Mouse (Mus musculus) 3T3-L1 (cell line): ENCODE results near the gene Etv2.
A peak's percentile ranks its signal among the peaks of the same experiment; 100 is the strongest.

Source experiments
- DNase-seq: peaks from one replicate; pipeline ENCODE4 v3.0.0-alpha.2; 2015; ENCODE audit warnings: low read depth, low spot score

Etv2 gene

DNA sequence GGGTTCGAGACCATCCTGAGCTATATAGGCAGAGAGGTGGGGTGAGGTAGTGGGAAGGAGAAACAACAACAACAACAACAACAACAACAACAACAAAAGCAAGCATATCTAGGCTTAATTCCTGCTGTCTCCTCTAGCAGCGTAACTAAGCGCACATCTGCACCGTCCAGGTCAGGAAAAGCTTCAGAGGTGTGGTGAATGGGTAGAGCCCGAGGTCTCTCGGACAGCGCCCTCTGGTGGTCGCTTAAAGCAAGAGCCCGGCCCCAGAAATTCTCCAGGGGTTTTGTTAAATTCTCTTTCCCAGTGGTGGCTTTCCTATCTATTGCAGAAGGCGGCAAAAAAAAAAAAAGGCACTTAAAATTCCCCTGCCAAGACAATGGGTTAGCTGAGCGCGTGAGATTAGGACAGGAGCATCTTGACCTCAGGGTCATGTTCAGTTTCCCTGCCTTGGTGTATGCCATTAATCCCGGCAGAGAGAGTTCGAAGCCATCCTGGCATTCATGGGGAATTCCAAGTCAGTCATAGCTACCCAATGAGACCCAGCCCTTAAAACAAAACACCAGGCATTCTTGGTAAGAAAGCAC is 22.0 kb downstream of the Etv2 start:
- peak; percentile 55 for DNase-seq

DNA sequence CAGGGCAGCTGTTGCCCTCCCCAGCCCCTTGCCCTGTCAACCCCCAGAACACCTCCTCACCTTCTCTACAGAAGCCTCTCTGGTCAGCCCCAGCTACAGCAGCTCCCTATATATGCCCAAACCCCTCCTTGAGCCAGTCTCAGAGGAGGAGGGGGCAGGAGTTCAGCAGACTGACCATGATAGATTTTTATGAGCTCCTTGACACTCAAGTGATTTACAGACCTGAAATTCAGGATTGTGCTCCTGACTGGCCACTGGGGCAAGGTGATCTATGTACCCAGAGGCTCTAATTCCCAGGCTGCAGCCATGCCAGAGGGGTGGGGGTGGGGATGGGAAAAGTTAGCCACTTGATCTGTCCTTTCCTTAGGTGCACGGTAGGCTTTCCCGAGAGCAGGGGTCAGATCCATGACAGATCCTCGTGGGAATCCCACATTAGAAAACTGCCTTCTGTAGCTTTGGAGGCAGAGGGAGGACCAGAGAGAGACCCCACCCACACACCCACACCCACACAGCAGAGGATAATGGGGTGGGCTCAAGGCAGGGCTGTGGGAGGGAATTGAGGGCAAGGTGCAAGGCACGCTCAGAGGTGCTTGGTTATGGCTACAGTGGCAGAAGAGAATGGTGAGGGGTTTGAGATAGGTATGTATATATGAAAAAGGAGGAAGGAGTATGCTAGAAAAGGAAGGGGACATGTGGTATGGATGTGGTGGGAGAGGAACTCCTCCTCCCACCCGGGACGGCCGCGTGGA is 22.8 kb downstream of the Etv2 start, which contains the start of gene Upk1a:
TSS of gene Upk1a (minus strand) at position 194 of the 749 bp plus-strand sequence.
- no peak for DNase-seq

- no peak for DNase-seq
These were observed 25.6 kb downstream of the Etv2 start for GRCm38 (mm10) chr7:30610043-30610442.

DNA sequence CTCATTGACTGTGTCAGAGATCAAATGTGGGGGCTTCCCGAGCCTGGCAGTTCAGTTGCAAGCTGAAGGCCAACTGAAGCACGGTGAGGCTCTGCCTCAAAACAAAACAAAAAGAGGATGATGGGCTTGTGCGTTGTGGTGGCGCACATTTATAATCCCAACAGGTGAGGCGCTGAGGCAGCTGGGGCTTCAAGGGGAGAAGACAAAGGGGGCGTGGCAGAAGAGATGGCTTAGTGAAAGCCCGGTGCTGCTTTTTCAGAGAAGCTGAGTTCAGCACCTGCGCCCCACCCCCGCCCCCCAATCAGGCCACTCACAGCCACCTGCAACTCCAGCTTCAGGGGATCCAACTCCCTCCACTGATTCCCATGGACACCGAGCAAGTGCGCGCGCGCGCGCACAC is 27.2 kb downstream of the Etv2 start:
- no peak for DNase-seq

DNA sequence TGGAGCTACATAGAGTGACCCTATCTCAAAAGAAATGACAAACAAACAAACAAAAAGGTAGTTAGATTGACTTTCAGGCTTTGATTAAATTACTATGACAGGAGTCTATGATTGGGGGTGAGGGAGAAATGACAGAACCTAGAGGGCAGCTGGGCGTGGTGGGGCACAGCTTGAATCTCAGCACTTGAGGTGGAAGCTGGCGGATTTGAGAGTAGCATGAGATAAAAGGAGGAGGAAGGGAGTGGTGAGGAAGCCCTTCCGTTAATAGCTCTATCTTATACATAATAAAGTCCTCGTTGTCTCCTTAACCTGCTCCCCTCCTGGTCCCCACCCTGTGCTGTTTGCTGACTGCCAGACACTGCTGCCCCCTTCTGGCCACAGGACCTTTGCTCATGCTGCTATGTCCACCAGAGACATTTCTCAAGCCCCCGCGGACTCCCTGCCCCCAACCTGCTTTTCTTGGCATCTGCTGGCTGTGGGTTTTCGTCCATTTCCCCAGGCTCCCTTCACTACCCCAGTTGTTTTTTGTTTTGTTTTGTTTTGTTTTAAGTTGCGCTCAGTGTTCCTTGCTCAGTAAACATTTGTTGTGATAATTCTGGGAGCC is 27.8 kb downstream of the Etv2 start:
- peak; percentile 42 for DNase-seq

DNA sequence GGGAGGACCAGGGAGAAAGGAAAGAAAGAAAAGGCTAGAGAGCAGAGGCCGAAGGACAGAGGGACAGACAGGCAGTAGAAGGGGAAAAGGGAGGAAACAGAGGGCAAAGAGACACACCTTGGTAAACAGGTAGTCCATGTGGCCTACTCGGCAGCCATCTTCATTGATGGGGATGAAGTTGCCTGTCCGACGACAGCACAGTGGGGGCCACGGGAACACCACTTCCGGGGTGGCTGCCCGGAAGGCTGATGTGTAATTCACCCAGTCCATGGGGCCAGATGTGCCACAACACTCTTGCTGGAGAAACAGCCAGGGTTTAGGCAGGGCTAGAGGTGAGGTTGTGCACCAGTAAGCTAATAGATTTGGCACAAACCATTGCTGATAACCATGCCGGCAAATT is 30.7 kb downstream of the Etv2 start:
- no peak for DNase-seq

- no peak for DNase-seq
These were observed 31.2 kb downstream of the Etv2 start for GRCm38 (mm10) chr7:30604424-30604823.

GRCm38 (mm10) chr7:30602583-30602982 is 33.1 kb downstream of the Etv2 start:
- DNase-seq: no peak

GRCm38 (mm10) chr7:30600651-30601050 is 35.0 kb downstream of the Etv2 start:
- no peak for DNase-seq

GRCm38 (mm10) chr7:30599933-30600353 is 35.7 kb downstream of the Etv2 start:
- no peak for DNase-seq

GRCm38 (mm10) chr7:30598786-30599185 is 36.9 kb downstream of the Etv2 start, which contains the start of gene Zbtb32:
Gene Zbtb32, minus strand, starts transcription at chr7:30598909.
- DNase-seq: no peak

DNA sequence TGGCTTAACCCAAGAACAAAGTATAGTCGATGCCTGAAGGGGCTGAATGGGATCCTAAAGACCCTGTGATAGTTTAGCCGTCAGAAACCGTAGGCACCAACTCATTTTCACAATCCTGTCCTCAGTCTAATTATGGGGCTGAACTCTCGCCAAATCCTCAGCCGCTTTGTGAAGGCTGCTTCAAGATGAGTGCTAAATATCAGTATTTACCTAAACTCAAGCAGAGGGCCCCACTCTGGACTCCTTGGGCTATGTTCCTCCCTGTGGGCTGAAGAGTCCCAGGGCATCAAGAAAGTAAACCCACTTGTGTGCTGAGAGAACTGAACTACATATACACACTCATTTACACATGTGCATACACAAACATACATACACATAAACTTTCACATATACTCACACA is 38.8 kb downstream of the Etv2 start:
- DNase-seq: no peak

DNA sequence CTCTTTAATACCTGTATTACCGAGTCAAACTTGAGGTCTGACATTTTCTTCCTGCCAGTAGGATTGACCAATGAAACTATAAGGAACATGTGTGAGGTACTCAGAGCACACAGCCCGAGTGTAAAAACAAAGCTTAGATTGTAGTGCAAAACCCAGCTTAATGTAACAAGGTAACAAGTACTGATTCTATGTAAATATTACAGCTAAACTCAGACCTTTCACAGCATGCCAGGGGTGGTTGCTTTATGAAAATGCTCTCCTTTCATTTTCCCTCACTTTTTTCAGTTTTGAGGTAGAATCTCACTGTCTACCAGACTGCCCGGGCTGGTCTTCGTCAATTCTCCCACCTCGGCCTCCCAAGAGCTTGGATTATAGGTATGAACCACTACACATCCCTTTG is 39.6 kb downstream of the Etv2 start:
- DNase-seq: no peak

- DNase-seq: no peak
These were observed 41.1 kb downstream of the Etv2 start for GRCm38 (mm10) chr7:30594510-30595024.

- DNase-seq: no peak
These were observed 41.8 kb downstream of the Etv2 start for GRCm38 (mm10) chr7:30593579-30594509.

DNA sequence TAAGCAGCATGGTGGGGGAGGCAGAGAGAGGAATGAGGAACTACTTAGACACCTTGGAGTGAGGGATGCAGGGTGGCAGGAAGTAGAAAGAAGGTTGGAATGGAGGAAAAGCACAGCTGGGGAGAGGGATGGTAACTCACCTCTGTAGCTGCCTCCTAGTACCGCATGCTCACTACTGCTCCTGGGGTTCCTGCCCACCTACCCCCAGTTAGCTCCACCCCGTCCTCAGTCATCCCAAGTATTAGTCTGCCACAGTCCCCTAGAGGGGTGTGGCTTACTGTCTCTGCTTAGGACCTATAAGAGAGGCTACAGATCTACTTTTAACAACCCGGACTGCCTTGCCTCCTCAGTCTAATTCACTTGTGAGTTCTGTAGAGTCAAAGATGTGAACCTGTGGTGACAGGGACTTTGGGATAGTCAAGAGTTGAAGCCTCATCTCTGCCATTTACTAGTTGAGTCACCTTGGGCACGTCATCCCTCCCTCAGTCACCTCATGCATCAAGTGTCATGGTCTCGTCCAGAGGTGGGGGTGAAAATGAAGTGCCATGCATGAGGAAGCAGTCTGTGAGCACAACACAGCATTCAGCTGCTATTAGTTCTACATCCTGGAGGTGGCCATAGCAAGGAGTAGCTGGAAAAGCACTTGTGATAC is 42.8 kb downstream of the Etv2 start:
- no peak for DNase-seq

GRCm38 (mm10) chr7:30591605-30591951 is 44.1 kb downstream of the Etv2 start:
- DNase-seq: no peak

DNA sequence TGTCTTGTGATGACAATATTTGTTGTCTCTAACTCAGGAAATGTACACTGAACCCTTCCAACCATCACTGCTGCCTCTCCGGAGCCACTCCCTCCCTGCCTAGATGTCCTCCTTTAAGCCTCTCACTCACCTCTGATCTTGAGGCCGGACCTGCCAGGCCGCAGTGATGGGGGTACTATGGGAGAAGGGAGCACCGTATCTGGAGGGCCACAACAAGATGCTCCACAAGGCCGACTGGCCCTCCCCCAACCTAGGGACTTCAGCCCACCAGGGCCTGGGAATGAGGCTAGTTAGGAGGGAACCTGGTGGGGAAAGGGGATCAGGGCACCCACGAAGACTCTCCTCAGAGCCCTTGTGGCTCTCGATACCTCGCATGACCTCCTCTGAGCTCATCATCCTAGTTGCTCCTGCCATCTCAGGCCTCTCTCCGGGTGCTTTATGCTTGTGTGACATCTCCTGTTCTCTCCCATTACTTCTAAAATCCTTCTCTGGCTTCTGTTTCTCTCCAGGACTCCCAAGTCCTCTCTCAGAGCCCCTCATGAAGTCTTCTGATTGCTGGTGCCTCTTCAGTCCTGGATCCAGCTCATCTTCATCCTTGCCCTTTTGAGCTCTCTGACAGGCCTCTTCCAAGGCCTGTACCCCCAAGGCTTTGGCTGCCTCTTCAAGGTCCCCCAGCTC is 44.6 kb downstream of the Etv2 start:
- no peak for DNase-seq

DNA sequence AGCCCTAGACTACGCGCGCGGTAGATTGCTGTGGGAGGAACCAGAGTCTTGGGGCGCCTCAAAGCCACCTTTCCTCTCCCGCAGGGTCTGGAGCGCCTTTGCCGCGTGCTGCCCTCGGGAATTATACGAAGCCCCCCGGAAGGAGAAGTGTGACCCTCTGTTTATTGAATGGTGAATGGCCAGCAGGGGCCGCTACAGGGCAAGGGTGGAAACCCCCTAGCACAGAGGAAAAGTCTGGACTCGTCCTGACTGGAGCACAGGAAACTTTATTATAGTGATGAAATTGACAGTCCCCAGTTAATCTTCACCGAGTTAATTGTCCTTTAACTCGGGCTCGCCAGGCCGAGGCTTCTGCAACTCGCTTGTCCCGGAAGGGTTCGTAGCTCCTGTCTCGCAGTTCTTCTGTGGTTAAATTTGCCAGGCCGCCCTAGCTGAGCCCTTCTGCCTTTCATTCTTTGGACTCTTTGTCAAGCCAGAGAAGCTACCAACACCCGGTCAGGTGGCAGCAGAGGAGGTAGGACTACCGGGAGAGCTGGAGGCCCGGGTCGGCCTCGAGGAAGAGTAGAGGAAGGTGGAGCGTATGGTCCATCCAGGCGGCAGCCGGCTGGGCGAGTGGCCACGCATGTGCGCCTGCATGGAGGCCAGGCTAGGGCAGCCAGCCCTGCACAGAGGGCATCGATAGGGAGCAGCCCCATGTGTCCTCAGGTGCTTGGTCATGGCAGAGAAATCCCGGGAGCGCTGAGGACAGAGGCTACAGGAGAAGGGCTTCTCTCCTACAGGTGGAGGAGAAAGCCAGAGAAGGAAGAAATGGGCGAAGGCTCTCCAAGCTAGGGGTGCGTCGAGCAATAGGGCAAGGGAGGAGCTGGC is 46.0 kb downstream of the Etv2 start:
- peak; percentile 81 for DNase-seq
